ENCODE assay signal across 14 mouse cellular contexts in genomic region chr10:111214696-111215095, GRCm38 (mm10).
"Had no signal": no experiment of that assay in that cellular context is flagged by ENCODE, and none has a peak within 500 bp of the region (broad histone marks: within the 10 kb centered on the region; RNA-seq: fewer than 3 reads in every experiment).

No protein-coding gene starts in this region.

- H3K9me3 ChIP-seq: limb, embryonic 13.5 days; midbrain, embryonic 13.5 days; neural tube, embryonic 13.5 days had no signal

- H3K36me3 ChIP-seq: limb, embryonic 13.5 days; midbrain, embryonic 13.5 days; neural tube, embryonic 13.5 days had no signal

- H3K27me3 ChIP-seq: limb, embryonic 13.5 days; midbrain, embryonic 13.5 days; neural tube, embryonic 13.5 days had no signal

- ATAC-seq: intestine, postnatal 0 days; midbrain, embryonic 13.5 days had no signal

- H3K4me1 ChIP-seq: limb, embryonic 13.5 days; midbrain, embryonic 13.5 days; neural tube, embryonic 13.5 days had no signal

- H3K27ac ChIP-seq: kidney, postnatal 0 days; limb, embryonic 13.5 days; liver, embryonic 14.5 days; midbrain, embryonic 13.5 days; neural tube, embryonic 13.5 days had no signal

- DNase-seq: kidney, adult 9 months; kidney, postnatal 36 days; layer of hippocampus, adult 9-11 months; layer of hippocampus, postnatal 36 days; left cerebral cortex, postnatal 4 days; lung, adult 18-20 months; right cerebral cortex, postnatal 14 days; thymus, postnatal 14 days had no signal

- H3K4me3 ChIP-seq: limb, embryonic 13.5 days; midbrain, embryonic 13.5 days; neural tube, embryonic 13.5 days had no signal
